Mouse (Mus musculus): ENCODE results near the gene Bace2. TPM values are rescaled to one million over a fixed set of nuclear protein-coding genes. Genes with fewer than 3 reads are reported as not detected.

Bace2 gene
- polyA plus RNA-seq, 1 experiment, result 4.4 TPM

DNA sequence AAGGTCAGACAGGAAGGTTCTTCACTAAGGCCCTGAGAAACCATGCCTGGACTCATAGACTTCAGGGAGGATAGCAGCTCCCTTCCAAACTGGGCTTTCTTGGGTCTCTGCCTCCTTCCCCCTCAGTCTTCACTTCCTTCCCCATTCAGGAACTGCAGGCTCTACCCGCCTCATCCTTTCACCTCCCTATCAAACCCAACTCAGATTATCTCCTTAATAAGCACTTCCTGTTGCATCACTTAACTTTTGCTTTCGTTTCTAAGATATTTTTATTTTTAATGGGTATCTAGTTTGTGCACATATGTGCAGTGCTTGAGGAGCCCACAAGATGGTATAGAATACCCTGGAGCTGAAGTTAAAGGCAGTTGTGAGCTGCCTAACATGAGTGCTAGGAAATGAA lies 122.1 kb downstream of the Bace2 start:
- no peaks in the 10 kb centered on the region for H3K4me1 ChIP-seq (ENCODE audit: control insufficient read depth, insufficient read depth, low read length)
- DNase-seq, result no peak
- 32% methylated on average over 2 of the region's 2 CpGs for WGBS
- TF ChIP-seq POLR2A (IDR thresholded peaks at IDR 0.05; ENCODE audit: borderline replicate concordance, extremely low read depth, low read depth, low read length) (no peak), CTCF (IDR thresholded peaks at IDR 0.05; ENCODE audit: insufficient read depth, low read length) (no peak)
- H3K4me3 ChIP-seq (replicated peaks; ENCODE audit: extremely low read depth, low read depth, low read length), result no peak overlapping the region

DNA sequence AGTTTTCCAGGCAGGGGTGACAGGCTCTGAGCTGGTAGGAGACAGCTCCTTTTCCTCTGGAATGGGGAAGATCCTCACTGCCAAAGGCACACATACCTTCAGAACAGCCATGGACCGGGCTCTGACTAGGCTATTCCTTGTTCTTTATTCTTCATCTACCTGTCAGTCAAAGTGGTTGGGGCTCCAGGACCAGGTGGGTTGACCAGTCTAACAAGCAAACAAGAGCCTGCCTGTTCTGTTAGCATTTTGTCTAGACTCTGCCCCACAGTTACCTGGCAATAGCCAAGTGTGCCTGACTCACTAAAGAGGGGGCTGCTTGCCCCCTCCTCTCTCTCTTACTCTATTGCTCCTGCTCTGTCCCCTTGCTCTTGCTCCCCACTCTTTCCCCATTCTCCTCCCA lies 135.8 kb downstream of the Bace2 start:
- Histone ChIP-seq H3K4me1 (ENCODE audit: control insufficient read depth, insufficient read depth, low read length) (no peaks in the 10 kb centered on the region), H3K4me3 (replicated peaks; ENCODE audit: extremely low read depth, low read depth, low read length) (no peak overlapping the region)
- 61% methylated on average over 1 of the region's 1 CpGs for WGBS
- TF ChIP-seq POLR2A (IDR thresholded peaks at IDR 0.05; ENCODE audit: borderline replicate concordance, extremely low read depth, low read depth, low read length) (no peak), CTCF (IDR thresholded peaks at IDR 0.05; ENCODE audit: insufficient read depth, low read length) (no peak)
- DNase-seq, result no peak

Other genes with a start within 250 kb of the Bace2 start
- 0.05 TPM in 1 of 2 replicates, not detected in the other for gene Dscam, start 186.0 kb upstream of the Bace2 start, polyA plus RNA-seq (2012; rRNA removed)
- 0.96 and 2.3 TPM in 2 replicates for gene Mx1, start 106.2 kb downstream of the Bace2 start, polyA plus RNA-seq (2012; rRNA removed)
- gene Fam3b, start 158.1 kb downstream of the Bace2 start, polyA plus RNA-seq (2012; rRNA removed), result 0.32 and 0.41 TPM in 2 replicates

Data from lung, adult 2 months (tissue).